Mouse (Mus musculus) erythroblast, adult 5-6 weeks (primary cell): Measurements from ENCODE around the gene Eva1c. TPM values are rescaled to one million over a fixed set of nuclear protein-coding genes. Genes with fewer than 3 reads are reported as not detected.

ENCODE experiments used
- ATAC-seq: replicated peaks from 2 replicates; pipeline ENCODE4 v1.8.0; 2016; ENCODE audit warnings: moderate number of reproducible peaks, mild to moderate bottlenecking, moderate TSS enrichment, inconsistent platforms; ENCODE audit not compliant: poor library complexity, low FRiP score, severe bottlenecking
- total RNA-seq, 2 experiments: library from RNA; stranded (forward) in 1 of 2; stranded (reverse) in 1 of 2; fragments of 150-400 nt in 1 of 2; fragments of 200-764, 138-1000 nt in 1 of 2; gene quantifications; 2 replicates each; pipeline versions ENCODE4 v1.2.3 to v1.2.4; 2015 to 2017; ENCODE audit warnings: low replicate concordance in 2 of 2

The Eva1c gene
- total RNA-seq, 2 experiments from 2014 or later, result 0.60 TPM; not detected in 1

DNA sequence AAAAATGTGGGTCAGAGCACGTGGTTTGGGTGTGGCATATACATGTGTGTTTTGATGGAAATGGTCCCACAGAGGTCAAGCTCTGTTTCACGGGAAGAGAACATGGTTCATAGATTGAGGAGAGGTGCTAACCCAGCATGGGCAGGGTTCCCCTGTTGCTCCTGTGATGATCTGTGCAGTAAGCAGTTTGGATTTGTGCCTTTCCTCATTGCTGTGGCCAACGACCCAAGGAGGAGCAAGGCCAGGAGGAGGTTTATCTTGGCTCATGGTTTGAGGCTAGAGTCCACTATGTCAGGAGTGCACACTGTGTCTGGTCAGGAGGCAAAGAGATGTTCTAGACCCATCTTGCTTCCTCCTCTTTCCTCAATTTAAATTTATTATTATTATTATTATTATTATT lies 36.5 kb downstream of the Eva1c start:
- ATAC-seq, result no peak

DNA sequence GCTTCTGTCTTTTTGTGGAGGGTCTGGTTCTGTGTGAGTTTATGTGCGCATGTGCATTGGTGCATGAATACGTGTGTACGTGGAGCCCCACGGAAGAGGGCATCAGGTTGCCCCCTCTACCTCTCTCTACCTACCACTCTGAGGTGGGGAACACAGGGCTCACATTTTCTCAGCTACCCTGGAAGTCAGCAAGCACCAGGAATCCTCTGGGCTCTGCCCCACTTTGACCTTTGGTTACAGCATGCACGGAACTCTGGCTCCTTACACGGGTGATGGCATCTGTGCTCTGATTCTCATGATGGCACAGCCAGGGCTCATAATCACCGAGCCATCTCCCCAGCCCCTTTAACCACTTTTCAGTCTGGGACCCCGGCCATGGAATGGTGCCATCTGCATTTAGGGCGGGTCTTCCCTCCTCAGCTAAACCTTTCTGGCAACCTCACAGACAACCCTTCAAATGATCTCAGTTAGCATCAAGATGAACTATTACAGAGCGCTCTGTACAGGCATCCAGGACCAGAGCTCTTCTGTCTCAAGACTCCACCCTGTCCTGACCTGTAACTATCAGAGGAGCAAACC lies 37.0 kb downstream of the Eva1c start:
- ATAC-seq, result no peak

DNA sequence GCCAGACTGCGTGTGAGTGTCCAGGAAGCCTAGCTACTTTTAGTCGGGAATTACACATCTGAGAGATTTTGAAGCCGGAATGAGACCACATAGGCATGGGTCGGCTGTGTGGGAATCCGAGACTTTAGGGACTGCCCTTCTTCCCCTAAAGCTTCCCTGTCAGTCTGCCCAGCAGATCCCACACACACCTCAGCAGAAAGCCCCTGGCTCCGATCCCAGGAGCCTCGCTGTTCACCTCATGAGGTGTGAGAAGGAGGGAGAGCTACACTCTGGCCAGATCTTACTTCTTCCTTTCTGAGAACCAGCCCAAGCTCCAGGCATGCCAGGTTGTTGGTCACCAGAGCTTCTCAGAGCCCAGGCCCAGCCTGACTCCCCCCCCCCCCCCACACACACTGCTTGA lies 38.2 kb downstream of the Eva1c start:
- ATAC-seq, result no peak

DNA sequence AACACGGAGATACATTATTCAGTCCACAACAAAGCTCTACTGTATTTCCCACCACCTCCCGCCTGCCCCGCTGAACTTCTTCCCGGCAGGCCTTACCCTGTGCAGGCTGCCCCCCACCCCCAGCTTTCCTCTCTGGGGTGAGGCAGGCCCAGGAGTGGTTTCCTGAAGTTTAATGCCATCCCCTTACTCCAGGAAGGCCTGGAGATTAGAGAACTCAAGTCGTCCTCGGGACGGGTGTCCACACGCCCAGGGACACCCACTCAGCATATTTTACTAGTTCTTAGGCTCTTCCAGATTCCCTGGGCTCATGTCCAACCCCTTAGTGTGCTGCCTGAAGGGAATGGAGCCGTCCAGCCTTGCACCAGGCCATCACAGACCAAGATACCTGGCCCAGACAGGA lies 39.1 kb downstream of the Eva1c start:
- no peak for ATAC-seq

DNA sequence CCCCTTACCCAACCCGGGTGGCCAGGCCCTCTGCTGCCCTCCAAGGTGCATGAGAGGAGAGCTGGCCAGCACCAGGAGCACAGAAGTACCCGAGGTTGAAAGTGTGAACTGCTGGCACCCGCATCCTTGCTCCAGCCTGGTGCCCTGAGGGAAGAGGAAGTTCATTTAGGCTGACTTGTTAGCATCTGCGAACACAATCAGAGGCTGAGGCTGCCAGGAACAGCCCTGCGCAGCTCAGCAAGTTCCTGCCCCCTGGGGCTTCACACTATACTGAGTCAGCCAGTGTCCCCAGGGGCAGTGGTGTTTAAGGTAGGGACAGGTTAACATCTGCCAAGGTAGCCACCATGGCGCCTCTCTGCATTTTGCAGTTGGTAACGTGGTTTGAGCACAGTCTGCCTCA lies 41.6 kb downstream of the Eva1c start:
- ATAC-seq, result no peak

DNA sequence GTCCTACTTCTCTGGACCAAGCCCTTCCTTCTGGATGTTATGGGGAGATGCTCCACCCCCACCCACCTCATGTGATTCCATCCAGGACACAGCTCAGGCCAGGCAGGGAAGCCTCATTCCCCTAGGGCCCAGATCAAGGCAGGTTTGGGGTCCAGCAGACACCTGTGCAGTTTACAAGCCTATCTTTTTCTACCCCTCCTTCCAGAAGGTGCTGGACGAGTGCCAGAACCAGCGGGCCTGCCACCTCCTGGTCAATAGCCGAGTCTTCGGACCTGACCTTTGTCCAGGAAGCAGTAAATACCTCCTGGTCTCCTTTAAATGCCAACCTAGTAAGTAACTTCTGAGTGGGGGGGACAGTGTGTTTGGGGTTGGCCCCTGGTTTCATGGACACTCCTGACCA lies 42.8 kb downstream of the Eva1c start:
- no peak for ATAC-seq

DNA sequence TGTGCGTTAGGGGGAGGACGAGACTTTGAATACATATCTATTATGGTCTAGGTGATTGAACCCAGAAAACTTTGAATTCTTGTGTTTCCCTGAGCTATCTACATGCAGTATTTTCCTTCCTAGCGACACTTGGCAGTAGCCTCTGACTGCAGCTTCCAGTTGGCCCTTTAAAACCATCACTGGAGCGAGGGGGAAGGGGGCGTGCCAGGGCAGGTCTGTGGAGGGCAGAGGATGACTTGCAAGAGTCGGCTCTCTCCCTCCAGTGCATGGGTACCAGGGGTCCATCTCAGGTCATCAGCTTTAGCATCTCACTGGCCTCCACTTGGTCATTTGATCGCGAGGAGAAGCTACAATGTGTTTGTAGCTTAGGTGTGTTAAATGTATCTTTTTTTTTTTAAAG lies 46.4 kb downstream of the Eva1c start:
- ATAC-seq, result no peak

DNA sequence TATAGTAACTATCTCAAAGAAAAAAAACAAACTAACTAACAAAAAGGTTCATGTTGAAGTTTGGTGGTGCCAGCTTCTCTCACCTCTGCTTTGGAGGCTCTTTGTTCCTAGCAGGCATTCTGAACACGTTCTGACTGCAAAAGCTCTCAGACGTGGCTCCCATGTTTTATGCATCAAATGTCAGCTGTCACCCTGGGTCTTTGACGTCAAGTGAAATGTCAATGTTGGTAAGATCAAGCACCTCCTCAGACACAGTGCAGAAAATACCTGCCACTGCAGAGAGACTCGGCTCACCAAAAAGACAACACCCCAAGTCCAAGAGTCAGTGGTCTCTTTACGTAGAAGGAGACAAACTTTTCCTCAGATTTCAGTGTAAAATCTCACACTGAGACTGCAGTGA lies 48.0 kb downstream of the Eva1c start:
- no peak for ATAC-seq

DNA sequence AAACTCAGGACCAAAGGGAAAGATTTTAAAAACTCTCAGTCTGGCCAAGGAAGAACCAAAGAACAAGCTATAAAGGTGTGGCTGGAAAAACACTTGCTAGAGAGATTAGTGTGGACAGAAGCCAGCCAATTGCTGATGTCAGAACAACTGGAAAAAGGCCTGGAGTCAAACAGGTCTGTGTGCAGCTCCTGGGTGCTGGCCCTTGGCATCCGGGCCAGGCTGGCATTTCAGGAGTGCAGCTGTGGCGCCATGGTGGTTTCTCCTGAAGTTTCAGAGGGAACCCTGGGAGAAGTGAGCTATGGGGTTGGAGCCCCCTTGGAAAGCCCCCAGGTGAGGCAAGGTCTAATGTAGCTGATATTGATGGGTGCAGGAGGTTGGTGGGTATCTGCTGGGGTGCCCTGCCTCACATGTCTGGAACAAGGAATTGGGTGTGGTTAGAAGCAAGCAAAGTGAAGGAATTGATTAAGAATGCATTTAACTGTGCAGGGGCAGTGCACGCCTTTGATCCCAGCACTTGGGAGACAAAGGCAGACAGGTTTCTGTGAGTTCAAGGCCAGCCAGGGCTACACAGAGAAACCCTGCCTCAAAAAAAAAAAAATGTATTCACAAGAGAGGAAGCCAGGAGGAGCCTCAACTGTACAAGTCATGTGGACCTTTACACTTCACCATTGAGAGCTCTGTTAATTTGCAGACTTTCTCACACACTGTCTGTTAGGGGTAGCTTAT lies 51.8 kb downstream of the Eva1c start:
- ATAC-seq, result no peak

DNA sequence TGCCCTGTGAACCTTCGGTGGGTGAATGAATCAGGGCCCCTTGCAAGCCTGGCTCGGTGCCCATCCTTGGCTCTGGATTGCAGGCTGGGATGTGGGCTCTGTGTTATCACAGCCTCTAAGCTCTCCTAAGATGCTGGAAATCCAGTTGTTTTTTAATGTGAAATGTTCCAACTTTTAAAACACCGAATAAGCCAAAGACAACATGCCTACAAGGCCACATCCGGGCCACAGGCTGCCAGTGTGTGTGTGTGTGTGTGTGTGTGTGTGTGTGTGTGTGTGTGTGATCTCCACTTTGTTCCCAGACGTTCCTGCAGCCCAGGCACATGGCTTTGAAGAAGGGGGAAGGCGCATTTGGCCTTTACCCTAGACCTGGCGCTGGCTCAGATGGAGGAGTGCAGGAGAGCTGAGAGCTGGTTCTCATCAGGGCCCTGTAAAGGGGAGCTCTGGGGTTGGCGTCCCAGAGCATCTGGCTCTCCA lies 56.0 kb downstream of the Eva1c start:
- ATAC-seq, result no peak

DNA sequence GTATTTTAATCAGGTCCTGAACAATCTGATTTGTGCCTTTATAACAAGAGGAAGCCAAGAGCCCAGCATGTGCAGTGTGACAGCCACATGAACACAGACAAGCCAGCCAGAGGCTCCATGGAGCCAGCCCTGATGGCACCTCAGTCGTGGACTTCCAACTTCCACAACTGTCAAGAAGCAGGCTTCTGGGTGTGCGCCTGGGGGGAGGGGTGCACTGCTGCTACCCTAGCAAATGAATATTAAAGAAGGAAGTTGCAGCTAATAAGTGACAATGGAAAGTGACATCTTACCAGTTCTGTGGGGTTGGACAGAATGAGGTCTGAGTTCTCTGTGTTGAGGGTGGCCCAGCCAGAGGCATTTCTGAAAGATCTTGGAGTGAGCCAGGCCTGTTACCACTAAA lies 58.8 kb downstream of the Eva1c start:
- ATAC-seq, result no peak

DNA sequence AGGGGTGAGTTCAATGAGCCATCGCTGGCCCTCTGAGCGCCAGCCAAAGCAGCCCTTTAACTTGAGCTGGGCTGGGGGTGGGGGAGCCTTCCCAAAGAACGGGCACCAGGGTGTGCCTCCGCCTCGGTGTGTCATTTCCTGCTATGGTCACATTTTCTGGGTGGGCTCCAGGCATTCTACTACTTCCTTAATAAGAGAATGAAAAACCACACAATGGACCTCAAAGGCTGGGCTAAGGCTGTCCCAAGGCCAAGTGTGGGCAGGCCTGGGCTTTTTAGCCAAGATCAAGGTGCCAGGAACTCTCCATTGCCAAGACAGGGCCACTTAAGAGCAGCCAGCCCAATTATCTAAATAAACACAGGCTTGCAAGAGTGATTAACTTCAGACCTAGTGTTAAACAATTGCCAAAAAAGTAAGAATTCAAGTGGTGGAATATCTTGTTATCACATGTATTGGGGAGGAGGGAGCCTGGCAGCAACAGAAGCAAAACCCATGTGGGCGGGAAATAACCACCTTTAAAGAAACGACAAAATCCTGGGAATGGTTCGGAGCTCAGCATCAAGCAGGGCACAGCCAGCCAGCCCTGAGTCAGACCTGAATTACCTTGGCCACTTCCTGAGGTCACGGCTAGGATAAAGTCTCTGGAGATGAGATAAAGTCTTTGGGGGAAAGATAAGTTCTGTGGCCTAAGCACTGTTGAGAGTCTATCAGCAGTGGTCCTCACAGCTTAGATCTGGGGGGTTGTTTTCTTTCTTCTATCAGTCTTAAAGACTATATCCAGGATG lies 59.5 kb downstream of the Eva1c start:
- no peak for ATAC-seq

DNA sequence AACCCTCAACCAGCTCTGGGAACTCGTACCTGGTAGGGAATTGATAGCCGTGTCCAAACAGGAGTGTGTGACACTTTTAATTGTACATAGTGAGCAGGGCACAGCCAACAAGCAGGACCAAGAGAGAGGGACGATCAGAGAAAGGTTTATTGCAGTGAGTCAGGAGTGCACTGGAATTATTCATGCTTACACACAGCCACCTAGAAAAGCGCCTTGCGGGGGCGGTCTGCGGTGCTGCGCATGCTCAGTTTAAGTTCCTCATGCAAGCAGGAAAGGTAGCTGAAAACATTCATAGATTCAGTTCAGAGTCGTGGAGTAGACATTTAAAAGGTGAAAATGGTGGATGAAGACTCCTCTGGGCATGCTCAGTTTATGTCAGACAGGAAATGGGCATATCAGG lies 64.2 kb downstream of the Eva1c start:
- no peak for ATAC-seq

DNA sequence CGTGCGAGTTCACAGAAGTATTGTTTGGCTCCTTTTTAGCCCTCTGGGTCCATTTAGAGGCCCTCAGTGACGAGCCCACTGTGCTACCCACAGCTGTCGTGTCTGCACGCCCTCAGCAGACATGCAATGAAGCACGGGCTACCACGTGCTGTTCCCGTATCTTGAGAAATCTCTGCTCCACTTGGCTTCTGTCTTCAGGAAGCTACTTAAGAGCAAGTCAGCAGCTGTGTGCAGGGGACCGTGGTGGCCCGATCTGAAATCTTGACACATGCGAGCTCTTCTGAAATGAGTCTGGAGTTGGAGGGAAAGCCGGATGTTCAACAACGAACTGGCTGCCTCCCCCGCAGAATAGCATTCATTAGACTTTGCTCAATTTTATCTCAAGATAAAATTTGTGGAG lies 65.1 kb downstream of the Eva1c start:
- ATAC-seq, result no peak

DNA sequence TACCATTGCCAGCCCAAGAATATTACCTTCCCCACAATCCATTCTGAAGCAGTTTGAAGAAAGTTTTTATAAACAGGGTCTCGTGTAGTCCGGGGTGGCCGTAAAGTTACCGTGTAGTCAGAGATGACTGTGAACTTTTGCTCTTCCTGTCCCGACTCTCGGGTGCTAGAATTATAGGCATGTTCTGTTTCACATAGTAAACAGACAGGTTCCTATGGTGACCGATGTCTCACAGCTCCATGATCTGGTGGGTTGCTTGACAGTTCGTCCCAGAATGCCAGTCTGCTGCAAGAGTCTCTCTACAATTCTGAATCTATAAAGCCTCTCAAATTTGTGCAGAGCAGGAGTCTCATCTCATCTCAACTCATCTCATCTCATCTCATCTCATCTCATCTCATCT lies 65.6 kb downstream of the Eva1c start:
- no peak for ATAC-seq

DNA sequence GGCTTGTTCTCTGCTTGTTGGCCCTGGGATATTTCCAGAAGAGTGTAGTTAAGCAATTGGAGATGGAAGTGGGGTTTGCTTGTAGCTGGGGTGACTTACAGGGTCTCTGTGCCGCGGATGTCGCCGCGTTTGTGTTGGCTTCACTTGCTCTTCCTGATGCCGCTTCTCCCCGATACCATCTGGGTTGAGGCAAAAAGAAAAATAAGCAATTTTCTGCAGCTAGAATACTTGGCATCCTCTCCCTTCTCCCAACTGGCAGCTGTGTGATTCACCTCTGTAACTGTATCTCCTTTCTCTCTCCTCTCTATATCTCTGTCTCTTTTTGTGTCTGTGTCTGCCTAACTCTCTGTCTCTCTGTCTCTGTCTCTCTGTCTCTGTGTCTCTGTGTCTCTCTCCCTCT lies 66.5 kb downstream of the Eva1c start:
- no peak for ATAC-seq

DNA sequence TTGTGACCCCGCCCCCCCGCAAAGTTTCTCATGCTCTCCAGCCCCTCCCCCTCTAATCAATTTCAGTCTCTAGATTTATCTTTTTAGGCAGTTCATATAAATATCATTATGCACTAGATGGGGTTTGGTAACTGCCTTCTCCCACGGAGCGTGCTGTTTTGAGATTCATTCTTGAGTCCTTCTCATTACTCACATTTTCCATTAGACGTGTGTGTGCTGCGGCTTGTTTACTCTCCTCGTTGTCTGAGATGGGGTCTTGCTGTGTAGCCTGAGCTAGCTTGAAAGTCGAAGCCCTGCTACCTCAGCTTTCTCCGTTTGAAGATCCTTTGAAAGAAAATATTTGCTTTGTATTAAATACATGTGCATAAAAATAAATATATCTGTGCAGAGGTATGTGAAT lies 67.3 kb downstream of the Eva1c start:
- ATAC-seq, result no peak

DNA sequence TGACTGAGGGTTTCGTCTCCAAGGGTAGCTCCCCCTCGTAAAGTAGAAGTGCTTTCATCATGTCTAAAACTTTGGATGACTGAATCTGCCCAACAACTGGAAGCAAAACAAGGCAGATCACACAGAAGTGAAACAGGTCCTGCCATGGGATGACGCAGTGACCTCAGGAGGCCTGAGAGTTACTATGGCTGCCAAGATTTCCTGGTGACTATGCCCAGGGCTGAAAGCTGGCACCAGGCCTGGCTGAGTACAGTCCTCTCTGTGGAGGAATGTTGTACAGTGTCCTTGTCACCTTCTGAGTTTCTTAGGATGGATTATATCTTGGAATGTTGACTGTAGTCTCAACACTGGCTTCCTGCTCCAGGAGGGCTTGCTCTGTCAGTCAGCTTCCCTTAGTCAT lies 71.1 kb downstream of the Eva1c start:
- ATAC-seq, result no peak

DNA sequence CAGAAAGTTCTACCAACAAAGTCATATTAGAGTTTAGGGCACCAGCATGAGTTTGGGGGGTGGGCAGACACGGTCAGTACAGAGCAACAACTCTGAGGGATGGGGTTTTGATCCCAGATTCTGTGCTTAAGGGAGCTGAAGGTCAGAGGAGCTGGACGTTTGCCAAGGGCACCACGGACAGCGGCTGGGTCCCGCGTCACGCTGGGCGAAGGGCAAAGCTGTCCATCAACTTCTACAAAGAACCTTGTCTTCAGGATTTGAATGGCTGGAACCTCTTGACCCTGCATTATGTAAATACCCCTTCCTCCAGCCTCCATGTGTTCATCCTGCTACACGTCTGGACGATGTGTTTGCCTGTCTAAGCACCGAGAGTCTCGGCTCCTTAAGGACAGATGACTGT lies 73.0 kb downstream of the Eva1c start:
- ATAC-seq, result no peak

DNA sequence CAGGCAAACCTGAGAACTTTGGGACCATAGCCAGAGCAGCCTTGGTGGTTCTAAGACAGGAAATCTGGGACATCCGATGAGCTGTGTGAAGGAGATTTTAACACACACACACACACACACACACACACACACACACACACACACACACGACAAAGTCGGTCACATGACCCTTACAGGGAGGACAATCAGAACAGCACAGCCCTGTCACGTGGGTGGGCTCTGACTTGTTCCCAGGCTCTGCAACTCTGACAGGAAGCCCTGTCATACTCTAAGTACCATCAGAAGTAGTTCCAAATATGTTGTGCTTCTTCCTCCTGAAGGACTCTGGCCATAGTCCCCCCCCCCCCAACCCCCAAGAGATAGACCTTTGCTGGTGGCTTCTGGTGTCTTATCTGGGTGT lies 74.8 kb downstream of the Eva1c start:
- ATAC-seq, result no peak

DNA sequence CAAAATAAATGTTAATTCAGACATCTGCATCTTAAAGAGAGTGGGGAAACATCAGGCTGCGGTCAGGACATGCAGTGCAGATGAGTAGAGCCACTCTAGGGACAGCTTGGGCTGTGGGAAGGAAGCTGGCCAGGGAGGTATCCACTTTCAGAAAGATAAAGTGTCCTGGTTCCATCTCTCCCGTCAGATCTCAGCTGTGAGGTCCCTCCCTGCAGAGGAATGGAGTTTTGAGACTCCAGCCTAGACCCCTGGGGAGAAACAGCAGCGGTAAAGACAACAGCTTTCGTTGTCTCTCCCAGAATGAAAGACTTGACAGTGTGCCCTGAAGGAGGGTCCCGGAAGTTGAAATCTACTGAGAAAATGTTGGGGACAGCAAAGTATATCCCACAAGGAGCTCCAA lies 76.8 kb downstream of the Eva1c start:
- ATAC-seq, result no peak
